In genomic region chr9:57765364-57766351, GRCm38 (mm10) we compare ENCODE assay signal across 8 mouse cellular contexts. TPM values are rescaled to one million over a fixed set of nuclear protein-coding genes. Genes with fewer than 3 reads are reported as not detected.
A peak's percentile ranks its signal among the peaks of the same experiment; 100 is the strongest.
DNase-seq lines count a peak whose midpoint lies in the region; ATAC-seq and TF ChIP-seq lines count a peak whose summit lies in the region.

TSS of gene Clk3 (minus strand) at chr9:57765860.

- peak; percentile 42 for ATAC-seq in forebrain, embryonic 13.5 days
- ATAC-seq in heart, postnatal 0 days (ENCODE audit: insufficient read depth, low read depth): peak; percentile 44
- ATAC-seq in lung, embryonic 14.5 days (ENCODE audit: insufficient read depth): peak; percentile 12

- H3K4me2 ChIP-seq in forebrain, embryonic 13.5 days: peak within 1 kb of the TSS; percentile 79
- peak within 1 kb of the TSS; percentile 83 for H3K4me2 ChIP-seq in heart, postnatal 0 days (ENCODE audit: low read depth, low read length)
- H3K4me2 ChIP-seq in lung, embryonic 14.5 days: peak within 1 kb of the TSS; percentile 99

- H3K9me3 ChIP-seq in ES-E14 (ENCODE audit: control insufficient read depth, insufficient read depth, low read depth, low read length): no peaks in the 10 kb centered on the region
- no peaks in the 10 kb centered on the region for H3K9me3 ChIP-seq in forebrain, embryonic 13.5 days (replicated peaks)
- no peaks in the 10 kb centered on the region for H3K9me3 ChIP-seq in heart, postnatal 0 days (replicated peaks; ENCODE audit: control insufficient read depth, low read length)
- H3K9me3 ChIP-seq in lung, embryonic 14.5 days (ENCODE audit: low read depth, low read length): no peaks in the 10 kb centered on the region

- under 1% methylated on average over 89 of the region's 93 CpGs for WGBS in forebrain, embryonic 13.5 days
- WGBS in heart, postnatal 0 days: under 1% methylated on average over 93 of the region's 93 CpGs
- under 1% methylated on average over 93 of the region's 93 CpGs for WGBS in lung, embryonic 14.5 days
- WGBS in olfactory bulb, adult 2 months: under 1% methylated on average over 93 of the region's 93 CpGs

- in situ Hi-C loops in ES-E14 (cut with MboI; ENCODE audit: low sequenced_read_pairs in 2 of 2, unreplicated experiment in 2 of 2): no loop called here

- no peak within 1 kb of the TSS for H3K27ac ChIP-seq in ES-E14 (ENCODE audit: insufficient read depth, low read depth, low read length, poor library complexity, severe bottlenecking)
- H3K27ac ChIP-seq in forebrain, embryonic 13.5 days: peak within 1 kb of the TSS; percentile 99
- peak within 1 kb of the TSS; percentile 98 for H3K27ac ChIP-seq in heart, postnatal 0 days (ENCODE audit: low read depth)
- H3K27ac ChIP-seq in layer of hippocampus, adult 2 months: peak within 1 kb of the TSS; percentile 100
- H3K27ac ChIP-seq in lung, embryonic 14.5 days (ENCODE audit: low read depth): peak within 1 kb of the TSS; percentile 99
- H3K27ac ChIP-seq in olfactory bulb, adult 2 months (ENCODE audit: insufficient read depth, low read depth, low read length): peak within 1 kb of the TSS; percentile 93

- DNase-seq in ES-E14 (ENCODE audit: low read depth, low spot score): no peak
- peak; percentile 61 for DNase-seq in c-Kit-positive CD71-positive TER-119-positive erythroid progenitor cells, embryonic 14.5 days (ENCODE audit: low spot score)
- peak; percentile 66 for DNase-seq in heart, postnatal 0 days (ENCODE audit: low spot score)
- peak; percentile 76 to 80 for DNase-seq in layer of hippocampus, adult 2 months (ENCODE audit: low spot score in 2 of 2)
- peak; percentile 76 for DNase-seq in lung, embryonic 14.5 days
- DNase-seq in thymus, postnatal 0 days (ENCODE audit: low spot score): peak; percentile 83

- 0 out of 2 replicates have a peak, but pooled peaks have one; percentile 30 for TF ChIP-seq EP300 in heart, postnatal 0 days (IDR thresholded peaks at IDR 0.05; ENCODE audit: low read depth)

- H3K36me3 ChIP-seq in ES-E14 (ENCODE audit: control insufficient read depth, insufficient read depth, low read length, poor library complexity, severe bottlenecking): peaks cover 3% of the 10 kb centered on the region
- peaks cover 11% of the 10 kb centered on the region for H3K36me3 ChIP-seq in forebrain, embryonic 13.5 days (ENCODE audit: poor library complexity, severe bottlenecking)
- H3K36me3 ChIP-seq in heart, postnatal 0 days (replicated peaks; ENCODE audit: control insufficient read depth, insufficient read depth, low read length): peaks cover 11% of the 10 kb centered on the region
- peaks cover 13% of the 10 kb centered on the region for H3K36me3 ChIP-seq in lung, embryonic 14.5 days (ENCODE audit: insufficient read depth)

- H3K4me1 ChIP-seq in ES-E14 (ENCODE audit: control insufficient read depth in 2 of 2, insufficient read depth in 2 of 2, low read length in 2 of 2, poor library complexity in 1 of 2): peaks cover 0 to 7% of the 10 kb centered on the region in 2 experiments; a peak in 1 of 4 replicates
- H3K4me1 ChIP-seq in forebrain, embryonic 13.5 days: peaks cover 41% of the 10 kb centered on the region
- peaks cover 50% of the 10 kb centered on the region for H3K4me1 ChIP-seq in heart, postnatal 0 days (ENCODE audit: control insufficient read depth, insufficient read depth)
- H3K4me1 ChIP-seq in lung, embryonic 14.5 days (ENCODE audit: insufficient read depth): peaks cover 13% of the 10 kb centered on the region
- H3K4me1 ChIP-seq in olfactory bulb, adult 2 months (ENCODE audit: control insufficient read depth, insufficient read depth, low read length): peaks cover 22% of the 10 kb centered on the region

- H3K4me3 ChIP-seq in ES-E14 (ENCODE audit: insufficient read depth in 1 of 2, low read depth in 1 of 2, low read length in 2 of 2, poor library complexity in 1 of 2, severe bottlenecking in 1 of 2): peak within 1 kb of the TSS; percentile 78 to 98
- H3K4me3 ChIP-seq in forebrain, embryonic 13.5 days: peak within 1 kb of the TSS; percentile 95
- peak within 1 kb of the TSS; percentile 84 for H3K4me3 ChIP-seq in heart, postnatal 0 days (ENCODE audit: low read depth, low read length)
- H3K4me3 ChIP-seq in layer of hippocampus, adult 2 months: peak within 1 kb of the TSS; percentile 81
- peak within 1 kb of the TSS; percentile 93 for H3K4me3 ChIP-seq in lung, embryonic 14.5 days (ENCODE audit: low read depth, low read length)
- peak within 1 kb of the TSS; percentile 62 for H3K4me3 ChIP-seq in olfactory bulb, adult 2 months (ENCODE audit: insufficient read depth, low read depth, low read length)

- no peak; the same call in none of the 2 replicates for TF ChIP-seq POLR2A in olfactory bulb, adult 2 months (IDR thresholded peaks at IDR 0.05; ENCODE audit: insufficient read depth, low read depth, low read length)

- peak; percentile 12; the same call in 1 of the 2 replicates for TF ChIP-seq CTCF in heart, postnatal 0 days (IDR thresholded peaks at IDR 0.05; ENCODE audit: low read depth)
- peak; percentile 55 for TF ChIP-seq CTCF in layer of hippocampus, adult 2 months (conservative IDR thresholded peaks at IDR 0.05)
- no peak for TF ChIP-seq CTCF in lung, embryonic 14.5 days (IDR thresholded peaks at IDR 0.05; ENCODE audit: low read depth)
- 0 out of 2 replicates have a peak, but pooled peaks have one; percentile 25 for TF ChIP-seq CTCF in olfactory bulb, adult 2 months (IDR thresholded peaks at IDR 0.05; ENCODE audit: insufficient read depth, low read depth, low read length)

- peak within 1 kb of the TSS; percentile 89 for H3K9ac ChIP-seq in ES-E14 (ENCODE audit: insufficient read depth, low read depth, low read length, poor library complexity, severe bottlenecking)
- peak within 1 kb of the TSS; percentile 98 for H3K9ac ChIP-seq in forebrain, embryonic 13.5 days
- peak within 1 kb of the TSS; percentile 93 for H3K9ac ChIP-seq in heart, postnatal 0 days (replicated peaks; ENCODE audit: low read depth, low read length)
- H3K9ac ChIP-seq in lung, embryonic 14.5 days: peak within 1 kb of the TSS; percentile 98

- no peaks in the 10 kb centered on the region for H3K27me3 ChIP-seq in forebrain, embryonic 13.5 days
- H3K27me3 ChIP-seq in heart, postnatal 0 days (ENCODE audit: control insufficient read depth, insufficient read depth, low read length): no peaks in the 10 kb centered on the region
- H3K27me3 ChIP-seq in lung, embryonic 14.5 days (ENCODE audit: insufficient read depth, low read length): no peaks in the 10 kb centered on the region

TF ChIP-seq in ES-E14, 5 proteins besides CTCF, POLR2A, EP300 and RAD21:
- peak; percentile 76 for TF ChIP-seq ZNF384 (IDR thresholded peaks at IDR 0.05; ENCODE audit: low read depth, low read length)
- no peak for TF ChIP-seq CHD2 (IDR thresholded peaks at IDR 0.05; ENCODE audit: low read depth, low read length)
- no peak for TF ChIP-seq ZC3H11A (IDR thresholded peaks at IDR 0.05; ENCODE audit: borderline replicate concordance, low read depth, low read length)
- no peak for TF ChIP-seq HCFC1 (IDR thresholded peaks at IDR 0.05; ENCODE audit: borderline replicate concordance, insufficient read depth, low read length)
- TF ChIP-seq MAFK (IDR thresholded peaks at IDR 0.05; ENCODE audit: insufficient read depth, low read depth, low read length): peak; percentile 58; the same call in 1 of the 2 replicates

RNA-seq across cellular contexts. Expression of gene Clk3, which starts in this region (rescaled TPM):
- 38.3 and 41.5 TPM in 2 replicates for total RNA-seq in ES-E14 (2012; rRNA removed)
- 90.5 and 91.0 TPM in 2 replicates for polyA plus RNA-seq in forebrain, embryonic 13.5 days (2015; fragmentation: Nextera tagmentation; extraction: Ambion mirVana)
- total RNA-seq in heart, postnatal 0 days (2014; rRNA removed; ENCODE audit: low replicate concordance): 27.5 and 40.8 TPM in 2 replicates
- polyA plus RNA-seq in heart, postnatal 0 days (2015; fragmentation: Nextera tagmentation; extraction: Ambion mirVana): 31.9 and 34.8 TPM in 2 replicates
- 10 to 100 TPM; 80.2 to 83.4 TPM for total RNA-seq in layer of hippocampus, adult 2 months (2021)
- 58.1 and 72.7 TPM in 2 replicates for polyA plus RNA-seq in lung, embryonic 14.5 days (2014; fragmentation: Nextera tagmentation; extraction: Ambion mirVana)
- 308 TPM in 1 of 2 replicates, not detected in the other for polyA plus RNA-seq in olfactory bulb, adult 2 months (2012; ENCODE audit: insufficient read depth, insufficient read length, low replicate concordance, missing spikeins)
- polyA plus RNA-seq in thymus, postnatal 0 days (2015; fragmentation: Nextera tagmentation; extraction: Ambion mirVana): 211 and 221 TPM in 2 replicates
